Mouse (Mus musculus): ENCODE results near the gene Tlr3. TPM values are rescaled to one million over a fixed set of nuclear protein-coding genes. Genes with fewer than 3 reads are reported as not detected.

Tlr3 gene
- polyA plus RNA-seq (2014; fragmentation: Nextera tagmentation; extraction: Ambion mirVana), result 0.86 and 1.3 TPM in 2 replicates

- H3K27ac ChIP-seq (ENCODE audit: low read depth, low read length), result 0 out of 2 replicates have a peak within 1 kb of the TSS, but pooled peaks have one; percentile 32
- 70% methylated on average over 2 of the region's 2 CpGs for WGBS
Observed at GRCm38 (mm10) chr8:45410882-45411281, at the start of gene Tlr3. Gene Tlr3, minus strand, starts transcription at chr8:45411080.

GRCm38 (mm10) chr8:45457874-45458273, 47.0 kb upstream of the Tlr3 start:
- no peak for ATAC-seq (replicated peaks; ENCODE audit: low FRiP score)
- H3K27ac ChIP-seq (ENCODE audit: low read depth, low read length), result no peak overlapping the region
- H3K27me3 ChIP-seq (ENCODE audit: control insufficient read depth, insufficient read depth, low read length), result no peaks in the 10 kb centered on the region
- H3K36me3 ChIP-seq (ENCODE audit: control insufficient read depth, insufficient read depth, low read length), result no peaks in the 10 kb centered on the region
- H3K9ac ChIP-seq (ENCODE audit: low read length), result no peak overlapping the region
- no peaks in the 10 kb centered on the region for H3K4me1 ChIP-seq (replicated peaks; ENCODE audit: control insufficient read depth, insufficient read depth, low read length)
- no peak overlapping the region for H3K4me3 ChIP-seq (ENCODE audit: low read depth, low read length)
- no peaks in the 10 kb centered on the region for H3K9me3 ChIP-seq (ENCODE audit: control insufficient read depth, low read length)
- H3K4me2 ChIP-seq (ENCODE audit: low read depth, low read length, severe bottlenecking), result no peak overlapping the region
- no peak for DNase-seq (ENCODE audit: low spot score)

More at GRCm38 (mm10) chr8:45410882-45411281, at the start of gene Tlr3:
- H3K9ac ChIP-seq (ENCODE audit: low read length), result peak within 1 kb of the TSS; percentile 54
- DNase-seq (ENCODE audit: low spot score), result no peak
- no peaks in the 10 kb centered on the region for H3K4me1 ChIP-seq (replicated peaks; ENCODE audit: control insufficient read depth, insufficient read depth, low read length)
- H3K4me2 ChIP-seq (ENCODE audit: low read depth, low read length, severe bottlenecking), result peak within 1 kb of the TSS; percentile 56
- H3K27me3 ChIP-seq (ENCODE audit: control insufficient read depth, insufficient read depth, low read length), result no peaks in the 10 kb centered on the region
- no peak for ATAC-seq (replicated peaks; ENCODE audit: low FRiP score)
- no peaks in the 10 kb centered on the region for H3K36me3 ChIP-seq (ENCODE audit: control insufficient read depth, insufficient read depth, low read length)
- H3K4me3 ChIP-seq (ENCODE audit: low read depth, low read length), result peak within 1 kb of the TSS; percentile 29
- H3K9me3 ChIP-seq (ENCODE audit: control insufficient read depth, low read length), result no peaks in the 10 kb centered on the region

- H3K36me3 ChIP-seq (ENCODE audit: control insufficient read depth, insufficient read depth, low read length), result no peaks in the 10 kb centered on the region
- H3K4me2 ChIP-seq (ENCODE audit: low read depth, low read length, severe bottlenecking), result no peak overlapping the region
- DNase-seq (ENCODE audit: low spot score), result peak; percentile 56
- no peak overlapping the region for H3K27ac ChIP-seq (ENCODE audit: low read depth, low read length)
- no peaks in the 10 kb centered on the region for H3K9me3 ChIP-seq (ENCODE audit: control insufficient read depth, low read length)
- WGBS, result 65% methylated on average over 6 of the region's 6 CpGs
- peak; percentile 64 for ATAC-seq (replicated peaks; ENCODE audit: low FRiP score)
- H3K4me1 ChIP-seq (replicated peaks; ENCODE audit: control insufficient read depth, insufficient read depth, low read length), result no peaks in the 10 kb centered on the region
- H3K27me3 ChIP-seq (ENCODE audit: control insufficient read depth, insufficient read depth, low read length), result no peaks in the 10 kb centered on the region
- H3K9ac ChIP-seq (ENCODE audit: low read length), result no peak overlapping the region
- H3K4me3 ChIP-seq (ENCODE audit: low read depth, low read length), result no peak overlapping the region
Observed at GRCm38 (mm10) chr8:45454426-45454825, 43.5 kb upstream of the Tlr3 start.

- WGBS, result 93% methylated on average over 3 of the region's 3 CpGs
Observed at GRCm38 (mm10) chr8:45452115-45452514, 41.2 kb upstream of the Tlr3 start.

GRCm38 (mm10) chr8:45448842-45449241, 38.0 kb upstream of the Tlr3 start:
- Histone ChIP-seq H3K9me3 (ENCODE audit: control insufficient read depth, low read length) (no peaks in the 10 kb centered on the region), H3K4me2 (ENCODE audit: low read depth, low read length, severe bottlenecking) (no peak overlapping the region), H3K27ac (ENCODE audit: low read depth, low read length) (no peak overlapping the region), H3K4me1 (replicated peaks; ENCODE audit: control insufficient read depth, insufficient read depth, low read length) (no peaks in the 10 kb centered on the region), H3K27me3 (ENCODE audit: control insufficient read depth, insufficient read depth, low read length) (no peaks in the 10 kb centered on the region), H3K4me3 (ENCODE audit: low read depth, low read length) (no peak overlapping the region), H3K9ac (ENCODE audit: low read length) (no peak overlapping the region), H3K36me3 (ENCODE audit: control insufficient read depth, insufficient read depth, low read length) (no peaks in the 10 kb centered on the region)
- no peak for ATAC-seq (replicated peaks; ENCODE audit: low FRiP score)
- DNase-seq (ENCODE audit: low spot score), result no peak
- whole genome bisulfite sequencing, result 79% methylated on average over 3 of the region's 3 CpGs

More at GRCm38 (mm10) chr8:45452115-45452514, 41.2 kb upstream of the Tlr3 start:
- ATAC-seq (replicated peaks; ENCODE audit: low FRiP score), result no peak
- Histone ChIP-seq H3K36me3 (ENCODE audit: control insufficient read depth, insufficient read depth, low read length) (no peaks in the 10 kb centered on the region), H3K4me3 (ENCODE audit: low read depth, low read length) (no peak overlapping the region), H3K9ac (ENCODE audit: low read length) (no peak overlapping the region), H3K27ac (ENCODE audit: low read depth, low read length) (no peak overlapping the region), H3K9me3 (ENCODE audit: control insufficient read depth, low read length) (no peaks in the 10 kb centered on the region), H3K4me2 (ENCODE audit: low read depth, low read length, severe bottlenecking) (no peak overlapping the region), H3K4me1 (replicated peaks; ENCODE audit: control insufficient read depth, insufficient read depth, low read length) (no peaks in the 10 kb centered on the region), H3K27me3 (ENCODE audit: control insufficient read depth, insufficient read depth, low read length) (no peaks in the 10 kb centered on the region)
- DNase-seq (ENCODE audit: low spot score), result no peak

- Histone ChIP-seq H3K27me3 (ENCODE audit: control insufficient read depth, insufficient read depth, low read length) (no peaks in the 10 kb centered on the region), H3K4me1 (replicated peaks; ENCODE audit: control insufficient read depth, insufficient read depth, low read length) (no peaks in the 10 kb centered on the region), H3K9ac (ENCODE audit: low read length) (no peak overlapping the region), H3K36me3 (ENCODE audit: control insufficient read depth, insufficient read depth, low read length) (no peaks in the 10 kb centered on the region), H3K27ac (ENCODE audit: low read depth, low read length) (no peak overlapping the region), H3K4me3 (ENCODE audit: low read depth, low read length) (no peak overlapping the region), H3K4me2 (ENCODE audit: low read depth, low read length, severe bottlenecking) (no peak overlapping the region), H3K9me3 (ENCODE audit: control insufficient read depth, low read length) (no peaks in the 10 kb centered on the region)
- 80% methylated on average over 1 of the region's 1 CpGs for WGBS
- DNase-seq (ENCODE audit: low spot score) (no peak), ATAC-seq (replicated peaks; ENCODE audit: low FRiP score) (no peak)
Observed at GRCm38 (mm10) chr8:45448257-45448656, 37.4 kb upstream of the Tlr3 start.

DNA sequence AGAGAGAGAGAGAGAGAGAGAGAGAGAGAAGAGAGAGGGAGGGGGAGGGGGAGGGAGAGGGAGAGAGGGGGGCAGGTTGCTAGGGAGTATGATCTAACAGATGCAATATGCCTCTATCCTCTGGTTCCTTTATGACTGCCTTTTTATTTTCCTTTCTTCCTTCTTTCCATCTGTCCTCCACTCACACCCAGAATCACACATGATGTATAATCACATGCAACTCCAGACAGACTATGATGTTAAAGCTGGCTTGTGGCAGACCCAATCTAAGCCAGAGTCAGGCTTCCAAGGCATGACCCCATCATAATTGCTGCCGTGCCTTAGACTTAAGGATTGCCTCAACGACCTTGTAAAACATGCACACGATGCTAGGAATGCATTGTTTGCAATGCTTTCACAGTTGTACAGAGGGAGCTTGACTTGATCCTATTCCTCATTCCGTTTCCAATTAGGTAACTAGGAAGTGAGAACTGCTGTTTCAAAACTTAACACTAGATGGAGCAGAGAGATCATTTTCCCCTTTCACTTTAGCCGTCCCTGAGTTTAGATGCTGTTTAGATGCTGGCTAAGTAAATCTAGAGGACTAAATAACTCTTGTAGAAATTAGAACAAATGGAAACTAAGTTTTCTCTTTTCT, 28.1 kb upstream of the Tlr3 start:
- no peaks in the 10 kb centered on the region for H3K9me3 ChIP-seq (ENCODE audit: control insufficient read depth, low read length)
- no peaks in the 10 kb centered on the region for H3K27me3 ChIP-seq (ENCODE audit: control insufficient read depth, insufficient read depth, low read length)
- H3K4me1 ChIP-seq (replicated peaks; ENCODE audit: control insufficient read depth, insufficient read depth, low read length), result no peaks in the 10 kb centered on the region; the same call in 1 of the 2 replicates
- H3K36me3 ChIP-seq (ENCODE audit: control insufficient read depth, insufficient read depth, low read length), result no peaks in the 10 kb centered on the region
- DNase-seq (ENCODE audit: low spot score) (no peak), ATAC-seq (replicated peaks; ENCODE audit: low FRiP score) (0 out of 2 replicates have a peak, but pooled peaks have one; percentile 39)
- H3K4me3 ChIP-seq (ENCODE audit: low read depth, low read length), result no peak overlapping the region
- no peak overlapping the region for H3K9ac ChIP-seq (ENCODE audit: low read length)
- peak overlapping the region; percentile 21; the same call in 1 of the 2 replicates for H3K4me2 ChIP-seq (ENCODE audit: low read depth, low read length, severe bottlenecking)
- 2% methylated on average over 5 of the region's 5 CpGs for WGBS
- no peak overlapping the region for H3K27ac ChIP-seq (ENCODE audit: low read depth, low read length)

- Histone ChIP-seq H3K9me3 (ENCODE audit: control insufficient read depth, low read length) (no peaks in the 10 kb centered on the region), H3K36me3 (ENCODE audit: control insufficient read depth, insufficient read depth, low read length) (no peaks in the 10 kb centered on the region)
- WGBS, result 90% methylated on average over 7 of the region's 7 CpGs
Observed at GRCm38 (mm10) chr8:45420151-45420550, 9.3 kb upstream of the Tlr3 start.

GRCm38 (mm10) chr8:45414965-45415364, 4.1 kb upstream of the Tlr3 start:
- Histone ChIP-seq H3K9me3 (ENCODE audit: control insufficient read depth, low read length) (no peaks in the 10 kb centered on the region), H3K9ac (ENCODE audit: low read length) (no peak overlapping the region), H3K4me1 (replicated peaks; ENCODE audit: control insufficient read depth, insufficient read depth, low read length) (no peaks in the 10 kb centered on the region), H3K36me3 (ENCODE audit: control insufficient read depth, insufficient read depth, low read length) (no peaks in the 10 kb centered on the region), H3K4me3 (ENCODE audit: low read depth, low read length) (no peak overlapping the region), H3K27me3 (ENCODE audit: control insufficient read depth, insufficient read depth, low read length) (no peaks in the 10 kb centered on the region), H3K4me2 (ENCODE audit: low read depth, low read length, severe bottlenecking) (no peak overlapping the region), H3K27ac (ENCODE audit: low read depth, low read length) (no peak overlapping the region)
- DNase-seq (ENCODE audit: low spot score) (no peak), ATAC-seq (replicated peaks; ENCODE audit: low FRiP score) (no peak)
- 84% methylated on average over 7 of the region's 7 CpGs for WGBS

More at GRCm38 (mm10) chr8:45420151-45420550, 9.3 kb upstream of the Tlr3 start:
- no peak overlapping the region for H3K9ac ChIP-seq (ENCODE audit: low read length)
- H3K27ac ChIP-seq (ENCODE audit: low read depth, low read length), result no peak overlapping the region
- no peaks in the 10 kb centered on the region for H3K4me1 ChIP-seq (replicated peaks; ENCODE audit: control insufficient read depth, insufficient read depth, low read length)
- no peaks in the 10 kb centered on the region for H3K27me3 ChIP-seq (ENCODE audit: control insufficient read depth, insufficient read depth, low read length)
- H3K4me2 ChIP-seq (ENCODE audit: low read depth, low read length, severe bottlenecking), result no peak overlapping the region
- H3K4me3 ChIP-seq (ENCODE audit: low read depth, low read length), result no peak overlapping the region
- DNase-seq (ENCODE audit: low spot score), result no peak
- ATAC-seq (replicated peaks; ENCODE audit: low FRiP score), result no peak

Measured in forebrain, embryonic 11.5 days (tissue).